Mouse (Mus musculus) cortical plate, adult 2 months (tissue): ENCODE measurements around the gene Ppp2r3d. TPM values are rescaled to one million over a fixed set of nuclear protein-coding genes. Genes with fewer than 3 reads are reported as not detected.

Experiments used
- H3K27ac ChIP-seq: fragments of 200-500 bp; 2 replicates; pipeline ENCODE4 v1.5.1; 2012; ENCODE audit warnings: low read length, control low read depth, inconsistent platforms; ENCODE audit not compliant: insufficient read depth
- H3K4me1 ChIP-seq: fragments of 200-500 bp; 2 replicates; pipeline ENCODE4 v1.6.1; 2011; ENCODE audit warnings: low read length; ENCODE audit not compliant: control insufficient read depth, insufficient read depth
- H3K4me3 ChIP-seq: fragments of 200-500 bp; 2 replicates; pipeline ENCODE4 v1.5.1; 2011; ENCODE audit warnings: mild to moderate bottlenecking, low read length, control low read depth; ENCODE audit not compliant: insufficient read depth
- CTCF ChIP-seq: fragments of 200-500 bp; IDR thresholded peaks from 2 replicates; pipeline ENCODE4 v1.5.1; 2011; ENCODE audit warnings: mild to moderate bottlenecking, control low read depth, low read length; ENCODE audit not compliant: insufficient read depth; ENCODE audit errors: extremely low read depth
- POLR2A ChIP-seq: fragments of 200-500 bp; IDR thresholded peaks from 2 replicates; pipeline ENCODE4 v1.6.1; 2011; ENCODE audit warnings: mild to moderate bottlenecking, low read length, control low read depth; ENCODE audit not compliant: insufficient read depth; ENCODE audit errors: extremely low read depth
- polyA plus RNA-seq: library from polyadenylated mRNA; depleted of rRNA; stranded (reverse); fragments of >200 nt; gene quantifications from 2 replicates; pipeline ENCODE4 v1.2.3, GENCODE M21; 2012

Ppp2r3d gene
- polyA plus RNA-seq, 1 experiment, result 132 TPM

DNA sequence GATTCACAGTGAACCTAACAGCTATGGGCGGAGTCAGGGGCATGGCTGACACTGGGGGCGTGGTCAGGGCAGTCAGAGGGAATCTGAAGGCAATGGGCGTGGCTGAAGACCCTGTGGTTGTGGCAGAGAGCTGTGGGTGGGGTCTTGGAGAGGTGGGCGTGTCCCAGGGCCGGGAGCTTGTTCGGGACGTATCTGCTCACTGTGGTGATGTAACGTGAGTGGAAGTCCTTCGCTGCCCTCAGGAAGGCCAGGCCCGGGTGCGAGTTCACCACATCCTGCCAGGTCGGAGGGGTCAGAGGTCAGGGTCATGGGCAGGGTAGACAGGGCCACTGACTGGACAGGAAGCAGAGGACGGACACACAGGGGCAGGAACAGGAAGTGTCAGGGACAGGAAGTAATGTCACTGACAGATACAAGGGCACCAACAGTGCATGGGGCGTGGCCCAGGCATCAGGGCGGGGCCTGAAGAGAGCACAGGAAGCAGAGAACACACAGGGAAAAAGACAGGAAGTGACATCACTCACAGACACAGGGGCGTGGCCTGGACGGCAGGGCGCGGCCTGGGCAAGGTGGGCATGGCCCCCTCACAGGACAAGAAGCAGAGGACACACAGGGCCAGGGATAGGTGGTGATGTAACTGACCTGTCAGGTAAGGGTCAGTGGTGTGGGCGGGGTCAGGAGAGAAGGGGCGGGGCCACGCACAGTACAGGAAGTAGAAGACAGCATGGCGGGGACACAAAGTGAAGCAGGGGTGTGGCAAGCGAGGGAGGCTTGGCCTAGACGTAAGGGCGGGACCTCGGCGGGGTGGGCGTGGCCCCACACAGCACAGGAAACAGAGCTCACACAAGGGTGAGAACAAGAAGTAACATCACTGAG is 36.6 kb downstream of the Ppp2r3d start:
- H3K27ac ChIP-seq, result no peak overlapping the region
- H3K4me1 ChIP-seq, result no peaks in the 10 kb centered on the region
- TF ChIP-seq POLR2A, result no peak
- TF ChIP-seq CTCF, result no peak

GRCm38 (mm10) chr9:124439403-124439847 is 37.3 kb downstream of the Ppp2r3d start:
- Histone ChIP-seq H3K4me3 (no peak overlapping the region), H3K27ac (no peak overlapping the region), H3K4me1 (no peaks in the 10 kb centered on the region)
- TF ChIP-seq POLR2A (no peak), CTCF (no peak)

More for the DNA sequence above, 36.6 kb downstream of the Ppp2r3d start:
- H3K4me3 ChIP-seq, result no peak overlapping the region

DNA sequence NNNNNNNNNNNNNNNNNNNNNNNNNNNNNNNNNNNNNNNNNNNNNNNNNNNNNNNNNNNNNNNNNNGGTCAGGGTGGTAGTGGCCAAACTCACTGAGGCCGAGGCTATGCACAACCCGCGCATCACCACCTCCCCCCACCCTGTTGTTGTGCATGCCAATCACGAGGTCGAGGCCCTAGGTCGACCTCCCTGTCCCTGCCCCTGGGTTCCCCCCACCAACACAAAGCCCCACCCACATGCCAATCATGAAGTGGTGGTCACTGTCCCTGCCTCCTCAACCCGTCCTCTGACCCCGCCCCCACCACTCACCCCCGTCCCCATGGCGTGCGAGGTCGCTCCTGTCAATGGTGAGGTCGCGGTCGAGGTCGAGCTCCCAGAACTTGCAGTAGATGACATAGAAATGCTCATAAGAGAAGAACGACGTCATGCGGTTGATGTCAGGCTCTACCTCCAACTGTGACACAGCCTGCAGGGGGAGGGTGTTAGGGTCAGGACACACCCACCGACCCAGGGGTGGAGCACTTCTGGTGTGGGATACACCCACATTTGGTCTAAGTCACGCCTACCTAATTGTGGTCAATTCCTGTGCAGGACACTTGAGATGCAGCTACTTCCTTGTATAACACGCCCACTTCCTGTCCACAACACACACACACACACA is 37.9 kb downstream of the Ppp2r3d start:
- Histone ChIP-seq H3K27ac (no peak overlapping the region), H3K4me1 (no peaks in the 10 kb centered on the region), H3K4me3 (no peak overlapping the region)
- TF ChIP-seq POLR2A (no peak), CTCF (no peak)

GRCm38 (mm10) chr9:124425411-124425885 is 51.2 kb downstream of the Ppp2r3d start:
- TF ChIP-seq CTCF, result no peak
- TF ChIP-seq POLR2A, result peak; percentile 53; the same call in 1 of the 2 replicates
- no peaks in the 10 kb centered on the region for H3K4me1 ChIP-seq

GRCm38 (mm10) chr9:124424542-124425410 is 51.9 kb downstream of the Ppp2r3d start:
- TF ChIP-seq POLR2A (no peak), CTCF (no peak)
- Histone ChIP-seq H3K4me1 (no peaks in the 10 kb centered on the region), H3K27ac (peak overlapping the region; percentile 94), H3K4me3 (peak overlapping the region; percentile 60)

More at GRCm38 (mm10) chr9:124425411-124425885, 51.2 kb downstream of the Ppp2r3d start:
- Histone ChIP-seq H3K4me3 (peak overlapping the region; percentile 60), H3K27ac (peak overlapping the region; percentile 67)

GRCm38 (mm10) chr9:124424292-124424541 is 52.5 kb downstream of the Ppp2r3d start:
- Histone ChIP-seq H3K4me1 (no peaks in the 10 kb centered on the region), H3K27ac (peak overlapping the region; percentile 94), H3K4me3 (peak overlapping the region; percentile 60)
- TF ChIP-seq CTCF, result no peak
- no peak for TF ChIP-seq POLR2A

DNA sequence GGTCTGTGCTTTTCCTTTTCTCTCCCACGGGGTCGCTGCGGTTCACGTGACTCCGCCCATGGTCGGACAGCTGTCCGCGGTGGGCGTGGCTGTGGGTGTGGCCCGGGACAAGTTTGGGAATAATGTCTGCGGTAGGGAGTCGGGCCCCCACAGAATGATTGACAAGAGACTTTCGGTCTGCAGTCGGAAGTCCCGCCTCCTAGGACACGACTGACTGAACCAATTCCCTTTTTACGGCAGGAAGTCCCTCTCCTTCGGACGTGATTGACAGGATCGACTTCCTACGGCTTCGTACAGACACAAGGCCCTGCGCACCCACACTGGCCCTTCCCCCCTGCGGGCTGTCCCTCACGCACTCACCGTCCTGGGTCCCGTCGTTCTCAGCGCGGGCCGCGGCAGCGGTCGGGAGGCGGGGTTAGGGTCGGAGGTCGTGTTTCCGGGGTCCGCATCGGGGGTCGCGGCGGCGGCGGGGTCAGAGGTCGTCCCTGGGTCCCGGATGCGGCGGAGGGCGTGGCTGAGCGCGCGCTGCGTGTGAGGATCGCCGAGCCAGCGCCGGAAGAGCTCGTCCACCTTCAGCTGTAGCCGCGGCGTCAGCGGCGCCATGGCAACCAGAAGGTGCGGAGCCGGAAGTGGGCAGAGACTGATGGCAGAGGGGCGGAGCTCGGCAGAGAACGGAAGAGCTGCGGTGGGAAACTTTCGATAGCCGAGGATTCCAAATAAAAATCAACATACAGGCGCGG is 53.0 kb downstream of the Ppp2r3d start:
- TF ChIP-seq POLR2A (no peak; the same call in 1 of the 2 replicates), CTCF (no peak)
- Histone ChIP-seq H3K27ac (peak overlapping the region; percentile 94), H3K4me3 (peak overlapping the region; percentile 60), H3K4me1 (no peaks in the 10 kb centered on the region)

DNA sequence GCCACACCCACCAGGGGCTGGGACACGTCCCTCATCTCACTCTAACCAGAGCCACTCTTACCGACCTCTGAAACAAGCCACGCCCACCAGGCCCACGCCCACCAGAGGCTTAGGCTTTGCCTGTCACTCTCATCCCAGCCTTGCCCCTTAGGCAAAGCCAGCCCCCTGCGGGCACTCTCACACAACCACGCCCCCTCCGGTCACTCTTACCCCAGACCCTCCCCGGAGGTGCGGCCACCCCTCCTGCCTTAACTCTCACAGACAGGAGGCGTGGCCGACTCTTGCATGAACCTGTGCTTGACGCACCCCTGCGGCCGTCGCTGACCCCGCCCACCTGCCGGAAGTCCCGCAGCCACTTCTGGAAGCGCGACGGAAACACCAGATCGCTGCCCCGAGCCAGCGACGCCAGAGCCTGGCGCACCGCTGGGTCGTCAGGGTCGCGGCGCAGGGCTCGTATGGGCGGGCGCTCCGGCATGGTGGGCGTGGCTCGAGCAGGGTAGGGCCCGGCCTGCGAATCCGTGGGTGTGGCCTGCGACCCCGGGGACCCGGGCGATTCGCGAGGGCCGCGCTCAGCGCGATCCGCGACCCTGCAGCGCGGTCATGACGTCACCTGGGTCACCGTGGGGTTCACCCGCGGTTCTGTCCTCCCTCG is 53.7 kb downstream of the Ppp2r3d start:
- Histone ChIP-seq H3K27ac (peak overlapping the region; percentile 94), H3K4me3 (peak overlapping the region; percentile 60), H3K4me1 (no peaks in the 10 kb centered on the region)
- no peak; the same call in 1 of the 2 replicates for TF ChIP-seq POLR2A
- TF ChIP-seq CTCF, result no peak

DNA sequence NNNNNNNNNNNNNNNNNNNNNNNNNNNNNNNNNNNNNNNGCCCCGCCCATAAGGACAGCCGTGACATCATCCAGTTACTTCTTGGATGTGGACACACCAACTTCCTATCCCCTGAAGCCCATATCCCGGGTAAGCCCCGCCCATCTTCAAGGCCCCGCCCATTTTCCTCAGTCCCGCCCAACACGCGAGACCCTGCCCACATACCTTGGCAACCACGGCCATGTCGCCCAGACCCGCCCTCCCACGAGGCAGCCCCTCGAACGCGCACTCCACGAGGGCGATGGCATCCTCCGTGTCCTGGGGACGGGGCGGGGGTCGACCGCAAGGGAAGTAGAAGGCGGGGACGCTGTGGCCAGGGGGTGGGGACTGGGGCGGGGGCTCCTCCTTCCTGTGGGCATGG is 54.3 kb downstream of the Ppp2r3d start:
- TF ChIP-seq CTCF (no peak), POLR2A (no peak)
- no peak overlapping the region for H3K27ac ChIP-seq
- no peaks in the 10 kb centered on the region for H3K4me1 ChIP-seq
- peak overlapping the region; percentile 60 for H3K4me3 ChIP-seq
